Mouse (Mus musculus): ENCODE measurements around the gene Fam24b. TPM values are rescaled to one million over a fixed set of nuclear protein-coding genes. Genes with fewer than 3 reads are reported as not detected.

Gene Fam24b
- polyA plus RNA-seq (2012; rRNA removed): 0.14 and 0.17 TPM in 2 replicates

DNA sequence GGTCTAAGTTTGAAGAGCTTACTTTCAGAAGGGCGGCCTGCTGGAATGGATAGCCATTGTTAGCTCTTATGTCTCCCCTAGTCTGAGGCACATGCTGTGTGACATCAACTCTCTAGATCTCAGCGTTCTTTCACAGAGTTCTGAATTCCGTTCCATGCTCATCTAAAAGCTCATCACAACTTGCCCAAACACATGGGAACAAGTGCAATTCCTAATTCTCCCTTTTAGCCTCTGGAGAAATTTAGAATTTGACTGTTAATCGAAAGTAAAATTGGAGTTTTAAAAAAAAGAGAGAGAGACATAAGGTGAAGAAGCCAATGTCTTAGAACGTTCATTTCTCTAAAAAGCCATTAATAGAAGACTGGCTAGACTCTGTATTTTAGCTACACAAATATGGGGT is at the start of gene Fam24b:
TSS of gene Fam24b (minus strand) at position 101 of the 400 bp plus-strand sequence.
- DNase-seq (ENCODE audit: extremely low spot score in 1 of 2, low spot score in 1 of 2): no peak

DNA sequence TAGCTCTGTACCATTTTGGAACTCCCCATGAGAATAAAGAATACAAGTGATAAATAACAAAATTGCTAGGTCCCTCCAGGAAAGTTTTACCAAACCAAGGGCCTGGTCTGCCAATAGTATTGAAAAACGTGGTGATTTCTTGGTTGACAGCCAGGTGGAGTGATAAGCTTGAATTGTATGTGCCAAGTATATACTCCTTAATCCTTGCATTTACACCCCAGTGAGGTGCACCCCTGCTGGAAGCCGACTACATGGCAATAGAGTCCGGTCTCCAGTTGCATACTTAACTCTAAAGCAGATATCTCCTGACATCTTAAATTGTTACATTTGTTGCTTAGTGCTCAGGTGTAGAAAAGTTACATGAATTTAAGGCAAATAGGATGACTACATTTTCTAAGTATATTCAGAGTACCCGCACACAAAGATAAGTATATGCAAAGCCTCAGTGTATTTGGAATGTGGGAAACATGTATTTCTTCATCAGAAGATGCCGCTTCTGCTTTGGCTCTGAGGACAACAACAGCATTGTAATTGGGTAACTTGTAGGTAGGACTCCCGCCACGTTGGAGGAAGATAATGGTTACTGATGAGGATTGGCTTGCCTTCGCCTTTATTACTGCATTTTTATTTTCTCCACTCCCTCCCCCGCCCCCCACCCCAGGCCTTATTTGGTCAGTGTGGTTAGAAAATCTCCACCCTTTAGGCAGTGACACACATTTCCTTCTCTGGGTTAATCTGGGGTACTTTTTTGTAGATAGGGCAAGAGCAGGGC is 42.8 kb upstream of the Fam24b start:
- no peak for DNase-seq (ENCODE audit: extremely low spot score in 1 of 2, low spot score in 1 of 2)

DNA sequence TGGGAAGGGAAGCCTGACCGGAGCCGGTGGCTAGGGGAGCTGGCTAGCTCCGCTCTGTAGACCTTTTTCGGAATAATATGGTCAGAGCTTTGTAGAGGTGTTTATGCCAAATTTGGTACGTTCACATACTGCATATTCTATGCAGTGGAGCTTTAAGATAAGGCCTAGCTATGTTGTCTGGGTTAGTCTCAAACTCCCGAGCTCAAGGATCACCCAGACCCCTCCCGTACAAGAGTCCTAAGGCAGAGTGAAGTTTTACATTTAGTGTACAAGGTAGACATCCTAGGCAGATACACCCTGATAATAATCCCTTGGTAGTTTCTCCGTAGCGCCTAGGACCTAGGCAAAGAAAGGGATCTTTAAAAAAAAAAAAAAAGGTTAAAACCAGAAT is 42.1 kb upstream of the Fam24b start:
- DNase-seq (ENCODE audit: extremely low spot score in 1 of 2, low spot score in 1 of 2): no peak

DNA sequence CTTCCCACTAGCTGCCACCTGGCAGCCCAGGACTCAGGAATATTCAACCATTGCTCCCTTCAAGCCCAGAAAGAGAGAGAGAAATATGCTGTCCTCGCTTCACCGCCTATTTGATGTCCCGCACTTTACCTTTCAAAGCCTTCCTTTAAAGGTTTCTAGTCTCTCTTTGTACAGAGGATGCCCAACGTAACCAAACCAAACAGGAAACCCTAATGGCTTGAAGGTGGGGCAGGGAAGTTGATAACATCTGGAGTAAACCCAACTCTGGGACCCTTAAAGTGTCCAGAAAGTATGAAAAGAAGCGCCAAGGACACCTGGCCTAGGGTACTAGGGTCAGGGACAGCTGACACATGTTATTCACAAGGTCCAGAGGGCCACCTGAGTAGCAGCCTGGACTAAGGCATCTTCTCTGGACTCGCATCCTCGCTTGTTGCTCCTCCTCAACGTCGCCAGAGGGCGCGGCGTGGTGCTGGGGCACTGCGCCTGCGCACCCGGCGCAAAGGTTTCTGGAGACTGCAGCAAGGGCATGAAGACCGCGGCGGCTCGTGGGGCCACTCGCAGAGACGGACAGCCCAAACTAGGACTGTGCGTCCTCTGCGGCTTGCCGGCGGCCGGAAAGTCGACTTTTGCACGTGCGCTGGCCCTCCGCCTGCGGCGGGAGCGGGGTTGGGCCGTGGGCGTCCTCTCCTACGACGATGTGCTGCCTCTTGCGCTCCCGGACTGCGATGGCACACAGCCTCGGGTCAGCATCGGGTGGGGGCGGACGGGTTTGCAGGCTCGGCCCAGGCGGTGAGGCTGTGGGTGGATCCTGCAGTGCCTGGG is 41.5 kb upstream of the Fam24b start, which contains the start of gene Pstk:
TSS of gene Pstk (plus strand) at position 494 of the 822 bp plus-strand sequence.
- peak; percentile 70 to 90 for DNase-seq (ENCODE audit: extremely low spot score in 1 of 2, low spot score in 1 of 2)

DNA sequence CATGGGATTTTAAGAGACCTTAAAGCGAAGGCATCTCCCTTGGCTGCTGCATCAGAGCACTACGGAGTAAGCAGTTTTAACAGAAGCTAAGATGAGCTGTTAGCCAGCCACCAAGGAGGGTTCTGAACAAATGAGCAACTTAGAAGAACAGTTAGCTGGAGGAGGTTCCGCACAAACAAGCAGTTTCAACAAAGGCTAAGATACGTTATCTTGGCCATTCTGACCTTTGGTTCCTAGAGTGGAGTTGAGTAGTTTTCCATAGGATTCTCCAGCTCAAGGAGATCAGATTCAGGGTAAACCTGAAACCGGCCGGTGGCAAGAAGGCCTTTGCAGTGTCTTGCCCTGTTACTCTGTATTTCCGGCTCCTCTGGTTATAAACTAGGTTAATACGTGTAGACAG is 34.8 kb upstream of the Fam24b start:
- DNase-seq (ENCODE audit: extremely low spot score in 1 of 2, low spot score in 1 of 2): no peak

DNA sequence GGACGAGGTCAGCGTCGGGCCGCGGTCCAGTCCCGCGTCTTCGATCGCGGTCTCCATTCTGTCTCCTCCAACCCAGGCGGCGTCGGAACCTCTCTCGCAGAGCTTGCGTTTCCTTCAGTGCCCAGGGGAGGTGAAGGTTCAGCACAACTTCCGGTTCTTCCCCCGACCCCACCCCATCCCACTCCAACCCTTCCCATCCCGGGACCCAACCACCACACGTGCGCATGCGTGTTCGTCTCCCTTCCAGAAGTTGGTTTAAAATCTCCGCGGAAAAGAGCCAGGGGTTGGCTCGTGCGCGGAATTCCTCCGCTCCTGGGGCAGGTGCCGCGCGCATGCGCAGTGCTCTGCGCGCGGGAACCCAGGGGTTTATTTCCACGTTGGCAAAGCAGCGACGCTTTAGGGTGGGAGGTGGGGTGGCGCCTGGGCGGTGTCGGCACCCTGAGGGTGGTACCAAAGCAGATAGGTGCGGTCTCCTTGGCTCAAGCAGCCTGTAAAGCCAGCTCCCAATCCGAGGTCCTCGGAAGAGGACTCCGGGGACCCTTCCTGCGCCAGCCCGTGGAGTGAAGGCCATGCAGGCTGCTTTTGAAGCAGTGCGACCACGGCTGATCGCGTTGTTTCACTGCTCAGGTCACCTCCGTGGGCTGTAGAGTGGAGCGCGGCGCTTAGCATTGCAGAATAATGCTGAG is 33.4 kb upstream of the Fam24b start, which contains the start of gene 2310057M21Rik:
TSS of gene 2310057M21Rik (minus strand) at position 145 of the 686 bp plus-strand sequence.
- peak; percentile 92 to 97 for DNase-seq (ENCODE audit: extremely low spot score in 1 of 2, low spot score in 1 of 2)

DNA sequence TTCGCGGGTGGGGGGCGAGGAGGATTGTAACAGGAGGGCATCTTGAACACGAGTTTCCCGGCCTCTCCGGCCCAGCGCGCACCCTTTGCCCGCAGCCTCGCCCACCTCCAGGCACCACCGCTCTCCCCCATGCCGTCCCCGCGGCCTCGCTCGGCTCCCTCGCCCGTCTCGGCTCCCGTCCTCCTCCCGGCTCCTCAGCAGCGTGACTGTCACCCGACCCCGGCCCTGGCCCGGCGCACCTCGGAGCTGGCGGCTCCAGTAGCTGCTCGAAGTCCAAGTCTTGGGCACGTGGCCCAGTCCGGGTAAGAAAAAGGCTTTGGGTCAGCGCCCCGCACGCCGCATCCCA is 32.9 kb upstream of the Fam24b start:
- DNase-seq (ENCODE audit: extremely low spot score in 1 of 2, low spot score in 1 of 2): no peak

DNA sequence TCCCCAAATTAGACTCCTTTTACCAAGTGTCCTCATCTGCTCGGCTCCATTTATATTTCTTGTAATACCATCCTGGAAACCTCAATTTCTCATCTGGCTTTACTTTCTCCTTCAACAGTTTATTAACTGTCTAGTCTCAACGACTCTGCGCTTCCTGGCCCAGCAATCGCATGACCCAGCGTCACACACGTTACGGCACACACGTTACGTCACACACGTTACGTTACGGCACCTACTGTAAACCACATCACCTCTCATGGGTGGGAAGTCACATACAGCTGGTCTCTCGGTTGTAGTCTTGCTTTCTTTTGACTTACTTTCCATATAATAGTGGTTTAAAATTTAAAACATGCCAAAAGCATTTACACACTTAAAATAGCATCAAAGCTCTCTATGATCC is 26.8 kb upstream of the Fam24b start:
- DNase-seq (ENCODE audit: extremely low spot score in 1 of 2, low spot score in 1 of 2): no peak

DNA sequence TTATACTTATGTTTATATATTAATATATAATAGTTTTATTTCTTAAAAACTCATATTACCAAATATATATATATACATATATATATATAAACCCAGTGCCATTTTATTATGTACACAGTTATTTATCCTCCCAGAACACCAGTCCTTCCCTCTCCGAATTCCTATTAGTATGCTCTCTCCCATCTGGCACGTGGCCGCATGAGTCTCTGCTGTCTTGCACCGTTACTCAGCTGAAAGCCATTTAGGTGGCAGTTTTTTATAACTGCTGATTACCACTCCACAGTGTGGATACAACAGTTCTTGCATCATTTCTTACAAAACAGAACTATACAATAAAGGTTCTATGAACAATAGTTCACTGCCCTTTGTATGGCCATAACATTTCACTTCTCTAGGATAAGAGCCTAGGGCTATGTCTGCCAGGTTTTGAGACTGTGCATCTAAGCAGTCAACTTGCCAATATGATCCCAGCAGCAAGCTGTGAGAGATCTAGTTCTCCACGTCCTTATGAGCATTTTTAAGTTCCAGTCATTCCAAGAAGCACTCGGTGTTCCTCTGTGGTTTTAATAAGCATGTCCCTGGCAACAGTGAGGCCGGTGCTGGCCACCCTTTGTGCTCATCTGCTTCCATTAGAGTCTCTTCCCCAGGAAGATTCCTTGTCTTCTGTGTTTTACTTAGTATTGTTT is 16.7 kb upstream of the Fam24b start:
- DNase-seq (ENCODE audit: extremely low spot score in 1 of 2, low spot score in 1 of 2): no peak

DNA sequence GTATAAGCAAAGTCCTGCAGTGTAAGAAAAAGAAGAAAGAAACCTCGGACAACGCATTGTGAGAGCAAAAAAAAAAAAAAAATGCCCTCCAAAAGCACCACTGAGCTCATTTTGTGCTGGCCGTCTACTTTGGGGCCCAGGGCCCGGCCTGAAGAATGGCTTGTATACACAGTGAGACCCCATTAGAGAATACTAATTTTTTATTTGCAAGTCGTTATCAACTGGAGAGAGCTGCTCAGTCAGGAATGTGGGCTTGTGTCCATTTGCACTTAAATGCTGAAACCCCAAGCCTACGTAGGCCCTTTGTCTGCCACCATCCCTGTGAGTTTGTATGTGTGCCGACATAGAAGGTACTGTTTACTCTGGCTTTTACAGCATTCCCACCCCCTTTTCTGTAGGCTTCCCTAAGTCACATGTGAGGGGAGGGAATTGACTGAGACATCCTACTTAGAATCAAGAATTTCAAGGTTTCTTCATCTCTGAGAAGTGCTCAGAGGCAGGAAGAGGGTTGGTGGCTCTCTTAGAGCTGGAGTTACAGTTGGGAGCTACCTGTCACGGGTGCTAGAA is 8.3 kb upstream of the Fam24b start:
- DNase-seq (ENCODE audit: extremely low spot score in 1 of 2, low spot score in 1 of 2): no peak

DNA sequence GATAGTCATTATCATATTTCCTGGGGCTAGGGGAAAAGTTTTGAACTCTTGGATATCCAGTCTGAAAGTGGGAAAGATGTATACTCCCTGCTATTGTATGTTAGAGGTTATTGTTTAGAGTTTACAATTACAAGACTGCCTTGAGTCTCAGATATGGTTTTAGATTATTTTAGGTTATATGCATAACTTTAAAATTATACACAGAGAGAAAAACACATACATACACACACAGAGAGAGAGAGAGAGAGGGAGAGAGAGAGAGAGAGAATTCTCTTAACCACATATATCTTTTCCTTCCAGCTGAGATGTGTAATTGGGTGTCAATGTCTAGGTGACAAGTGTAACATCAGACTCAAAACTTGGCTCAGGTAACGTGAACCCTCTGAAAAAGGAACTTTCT is 4.2 kb upstream of the Fam24b start, which contains the start of gene Fam24a:
TSS of gene Fam24a (plus strand) at position 301 of the 400 bp plus-strand sequence.
- no peak for DNase-seq (ENCODE audit: extremely low spot score in 1 of 2, low spot score in 1 of 2)

DNA sequence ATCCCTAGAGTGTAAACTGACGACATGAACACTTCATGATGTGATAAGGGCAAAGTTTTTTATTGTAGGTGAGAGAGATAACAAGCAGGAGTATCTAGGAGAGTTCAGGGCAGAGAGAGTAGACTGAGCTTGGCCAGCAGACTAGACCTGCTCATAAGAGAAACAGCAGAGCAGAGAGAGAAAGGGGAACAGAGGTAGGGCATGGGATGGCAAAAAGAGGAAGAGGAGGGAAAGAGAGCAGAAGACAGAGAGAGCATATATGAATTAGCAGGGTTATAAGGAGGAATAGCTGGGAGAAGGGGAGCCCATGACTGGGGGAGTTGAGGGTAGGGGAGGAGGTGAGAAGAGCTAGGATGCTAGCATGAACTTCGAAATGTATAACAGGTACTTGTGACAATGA is 2.4 kb upstream of the Fam24b start:
- DNase-seq (ENCODE audit: extremely low spot score in 1 of 2, low spot score in 1 of 2): no peak

DNA sequence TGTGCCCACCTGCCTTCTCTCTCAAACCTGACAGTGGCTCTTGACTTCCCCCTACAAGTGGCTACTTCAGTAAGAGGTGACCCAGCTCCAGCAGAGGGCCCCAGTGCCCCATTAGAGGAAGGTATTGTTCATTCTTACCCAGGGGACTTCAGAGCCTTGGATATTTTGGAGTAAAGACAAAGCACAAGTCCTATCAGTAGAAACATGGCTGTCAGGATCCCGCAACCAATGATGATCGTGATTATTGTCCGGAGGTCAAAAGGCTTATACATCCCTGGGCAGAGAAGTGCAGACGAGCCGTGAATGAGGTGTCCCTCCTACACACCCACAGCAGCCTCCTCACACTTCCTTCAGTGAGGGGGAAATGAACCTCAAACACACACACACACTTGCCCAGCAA is 2.3 kb downstream of the Fam24b start:
- DNase-seq (ENCODE audit: extremely low spot score in 1 of 2, low spot score in 1 of 2): no peak

DNA sequence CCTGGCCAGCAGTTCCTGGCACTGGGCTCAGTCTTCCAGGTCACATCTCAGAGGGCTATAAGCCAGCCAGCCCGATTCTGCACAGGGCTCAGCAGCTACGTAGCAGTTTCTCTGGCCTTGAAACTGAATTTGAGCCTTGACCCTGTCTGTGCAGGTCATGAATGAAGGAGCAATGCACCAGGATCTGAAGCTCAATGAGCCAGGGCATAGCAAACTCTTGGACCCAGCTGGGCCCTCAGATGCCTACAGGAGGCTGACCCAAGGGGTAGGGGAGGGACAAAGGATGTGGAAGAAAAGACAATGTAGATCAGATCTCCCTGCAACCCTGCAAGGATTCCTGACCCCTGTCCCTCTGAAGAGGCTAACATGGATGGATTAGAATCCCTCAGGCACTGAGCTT is 7.1 kb downstream of the Fam24b start, which contains the start of gene Cuzd1:
TSS of gene Cuzd1 (minus strand) at position 101 of the 400 bp plus-strand sequence.
- DNase-seq (ENCODE audit: extremely low spot score in 1 of 2, low spot score in 1 of 2): no peak

DNA sequence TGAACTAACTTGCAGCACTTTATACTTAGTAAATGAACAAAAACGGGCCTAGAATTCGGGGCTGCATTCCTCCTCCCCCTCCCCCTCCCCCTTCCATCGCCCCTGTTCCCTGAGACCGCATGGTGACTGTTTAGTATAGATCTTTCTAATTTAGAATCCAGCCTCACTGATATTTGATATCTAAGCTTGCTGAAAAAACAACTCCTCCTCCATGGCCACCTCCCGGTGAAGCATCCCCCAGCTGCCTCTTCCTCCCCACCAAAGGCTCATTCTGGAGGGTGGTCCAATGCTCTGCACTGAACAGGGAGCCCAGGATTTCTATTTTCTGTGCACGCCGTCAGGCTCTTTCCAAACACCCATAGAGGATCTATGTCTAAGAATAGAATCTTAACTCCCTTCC is 11.0 kb downstream of the Fam24b start:
- DNase-seq (ENCODE audit: extremely low spot score in 1 of 2, low spot score in 1 of 2): no peak

DNA sequence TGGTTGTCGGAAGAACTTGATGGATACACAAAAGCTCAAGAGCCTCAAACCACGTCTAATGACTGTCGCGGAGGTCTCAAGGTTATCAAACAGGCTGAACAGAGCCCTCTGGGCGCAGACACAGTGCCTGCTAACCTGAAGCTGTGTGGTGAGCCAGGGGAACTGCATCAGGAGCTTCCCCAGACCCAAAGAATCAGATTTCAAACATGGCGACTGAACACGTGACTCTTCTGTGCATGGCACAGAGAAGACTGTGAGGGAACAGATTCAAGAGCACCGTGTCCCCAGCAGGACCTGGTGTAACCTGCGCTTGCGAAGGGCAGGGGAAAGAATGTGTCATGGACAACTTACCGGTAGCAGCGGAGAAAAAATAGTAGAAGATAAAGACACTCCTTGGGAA is 11.7 kb downstream of the Fam24b start:
- DNase-seq (ENCODE audit: extremely low spot score in 1 of 2, low spot score in 1 of 2): no peak

DNA sequence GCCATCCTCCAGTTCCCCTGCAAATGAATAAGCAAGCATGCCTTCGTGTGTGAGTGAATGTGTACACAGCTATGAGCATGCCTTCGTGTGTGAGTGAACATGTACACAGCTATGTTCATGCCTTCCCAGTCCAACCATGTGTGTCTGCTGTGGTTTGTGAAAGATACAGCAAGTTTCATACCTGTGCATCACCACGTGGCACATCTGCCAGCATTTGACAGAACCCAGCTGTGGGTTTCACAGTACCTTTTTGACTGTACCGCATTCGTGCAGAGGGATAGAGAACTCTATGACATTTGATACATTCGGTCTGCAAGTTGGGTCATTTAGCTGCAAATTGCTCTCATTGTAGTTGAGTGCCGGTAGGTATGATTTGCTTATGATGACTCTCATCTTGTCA is 14.8 kb downstream of the Fam24b start:
- no peak for DNase-seq (ENCODE audit: extremely low spot score in 1 of 2, low spot score in 1 of 2)

DNA sequence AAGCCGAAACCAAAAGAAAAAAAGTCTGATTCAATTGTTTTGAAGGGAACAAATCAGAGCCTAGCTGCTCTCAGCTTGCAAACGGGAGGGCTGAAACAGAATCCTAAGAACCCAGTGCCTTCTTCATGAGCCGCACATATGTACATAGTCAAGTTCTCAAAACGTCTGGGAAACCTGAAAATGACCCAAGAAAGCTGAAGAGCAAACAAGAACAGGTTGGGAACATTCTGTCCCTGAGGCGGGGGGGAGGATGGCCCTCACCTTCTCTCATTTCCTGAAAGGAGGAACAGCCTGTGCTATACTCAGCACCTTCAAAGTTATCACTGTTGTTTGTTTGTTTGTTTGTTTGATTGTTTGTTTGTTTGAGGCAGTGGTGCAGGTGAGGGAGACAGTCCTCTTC is 22.6 kb downstream of the Fam24b start:
- DNase-seq (ENCODE audit: extremely low spot score in 1 of 2, low spot score in 1 of 2): no peak

DNA sequence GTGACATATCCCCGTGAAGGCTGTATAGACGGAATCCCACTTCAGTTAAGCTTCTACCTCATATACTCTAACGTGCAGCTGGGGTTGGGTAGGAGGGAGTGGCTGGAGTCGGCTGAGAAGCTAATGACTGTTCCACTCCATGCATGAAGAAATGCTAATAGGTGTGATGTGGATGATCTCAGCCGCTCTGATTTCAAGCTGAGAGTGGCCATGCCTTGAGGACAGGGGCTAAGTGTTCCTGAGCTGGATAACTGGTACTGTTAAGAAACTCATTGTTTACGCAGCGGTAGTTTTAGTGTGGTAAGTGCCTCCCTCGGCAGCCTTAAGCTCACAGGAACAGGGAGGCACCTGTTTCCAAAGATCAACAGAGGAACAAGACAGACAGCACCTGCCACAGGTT is 26.0 kb downstream of the Fam24b start:
- no peak for DNase-seq (ENCODE audit: extremely low spot score in 1 of 2, low spot score in 1 of 2)

DNA sequence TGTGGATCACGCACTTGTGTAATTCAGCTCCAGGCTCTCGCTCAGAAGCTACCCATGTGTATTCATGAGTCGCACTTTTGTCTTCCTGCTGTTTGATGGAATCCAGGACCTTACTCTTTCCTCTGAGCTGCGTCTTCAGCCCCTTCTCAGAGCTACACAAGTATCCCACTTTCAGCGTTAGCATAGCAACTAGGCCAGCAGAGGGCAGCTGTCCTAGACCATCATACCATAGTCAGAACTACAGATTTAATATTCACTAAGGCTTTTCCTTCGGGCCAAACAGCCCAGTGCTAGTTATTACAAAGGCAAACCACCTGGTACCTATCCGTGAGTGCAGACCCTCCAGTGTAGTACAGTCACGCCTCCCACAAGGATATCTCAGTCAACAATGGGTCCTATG is 32.2 kb downstream of the Fam24b start:
- no peak for DNase-seq (ENCODE audit: extremely low spot score in 1 of 2, low spot score in 1 of 2)
